Mouse (Mus musculus) large intestine, adult 2 months (tissue): Measurements from ENCODE around the gene Cldn7. TPM values are rescaled to one million over a fixed set of nuclear protein-coding genes. Genes with fewer than 3 reads are reported as not detected.

Experiments used
- DNase-seq: peaks from one replicate; pipeline ENCODE4 v3.0.0-alpha.2; 2012; ENCODE audit warnings: low read depth, low spot score
- WGBS: fragments of 180-500 bp; shearing (Covaris S2); methylation state at CpG from one replicate; pipeline ENCODE4 v1.1.7; 2018; 5-methylcytosine and 5-hydroxymethylcytosine counted together
- polyA plus RNA-seq: library from polyadenylated mRNA; depleted of rRNA; stranded (reverse); fragments of >200 nt; gene quantifications from 2 replicates; pipeline ENCODE4 v1.2.3, GENCODE M21; 2012

Cldn7 gene
- polyA plus RNA-seq, 1 experiment, result 1,643 TPM

- DNase-seq, result no peak
- 68% methylated on average over 8 of the region's 8 CpGs for WGBS
Observed at GRCm38 (mm10) chr11:69931769-69932168, 32.8 kb upstream of the Cldn7 start.

- no peak for DNase-seq
- WGBS, result 46% methylated on average over 3 of the region's 3 CpGs
Observed at GRCm38 (mm10) chr11:69932254-69932653, 32.3 kb upstream of the Cldn7 start.

- WGBS, result 48% methylated on average over 4 of the region's 4 CpGs
- no peak for DNase-seq
Observed at GRCm38 (mm10) chr11:69933066-69933465, 31.5 kb upstream of the Cldn7 start.

GRCm38 (mm10) chr11:69934169-69934568 lies 30.4 kb upstream of the Cldn7 start:
- 2% methylated on average over 18 of the region's 18 CpGs for WGBS
- no peak for DNase-seq

GRCm38 (mm10) chr11:69934681-69935080 lies 29.9 kb upstream of the Cldn7 start:
- 13% methylated on average over 6 of the region's 6 CpGs for WGBS
- DNase-seq, result no peak

- 2% methylated on average over 60 of the region's 62 CpGs for WGBS
- DNase-seq, result no peak
Observed at GRCm38 (mm10) chr11:69935137-69935879, 29.3 kb upstream of the Cldn7 start, which contains the start of gene Ybx2. Gene Ybx2, plus strand, starts transcription at chr11:69935796.

- WGBS, result under 1% methylated on average over 30 of the region's 30 CpGs
- no peak for DNase-seq
Observed at GRCm38 (mm10) chr11:69936156-69936555, 28.4 kb upstream of the Cldn7 start.

- WGBS, result 12% methylated on average over 9 of the region's 9 CpGs
- DNase-seq, result no peak
Observed at GRCm38 (mm10) chr11:69936714-69937347, 27.7 kb upstream of the Cldn7 start.

GRCm38 (mm10) chr11:69937385-69937784 lies 27.2 kb upstream of the Cldn7 start:
- WGBS, result 19% methylated on average over 4 of the region's 4 CpGs
- DNase-seq, result no peak

- DNase-seq, result no peak
- 59% methylated on average over 5 of the region's 5 CpGs for WGBS
Observed at GRCm38 (mm10) chr11:69937834-69938233, 26.7 kb upstream of the Cldn7 start.

GRCm38 (mm10) chr11:69938401-69938979 lies 26.1 kb upstream of the Cldn7 start:
- DNase-seq, result no peak
- WGBS, result 43% methylated on average over 9 of the region's 9 CpGs

- WGBS, result 67% methylated on average over 5 of the region's 5 CpGs
- DNase-seq, result no peak
Observed at GRCm38 (mm10) chr11:69939181-69939580, 25.4 kb upstream of the Cldn7 start.

GRCm38 (mm10) chr11:69939731-69940130 lies 24.8 kb upstream of the Cldn7 start:
- 94% methylated on average over 17 of the region's 17 CpGs for WGBS

GRCm38 (mm10) chr11:69940962-69941361 lies 23.6 kb upstream of the Cldn7 start:
- WGBS, result 91% methylated on average over 4 of the region's 4 CpGs
- DNase-seq, result no peak

More at GRCm38 (mm10) chr11:69939731-69940130, 24.8 kb upstream of the Cldn7 start:
- DNase-seq, result no peak

GRCm38 (mm10) chr11:69945216-69945615 lies 19.4 kb upstream of the Cldn7 start:
- WGBS, result 73% methylated on average over 13 of the region's 13 CpGs

GRCm38 (mm10) chr11:69945997-69946891 lies 18.3 kb upstream of the Cldn7 start:
- 81% methylated on average over 18 of the region's 18 CpGs for WGBS
- no peak for DNase-seq

More at GRCm38 (mm10) chr11:69945216-69945615, 19.4 kb upstream of the Cldn7 start:
- no peak for DNase-seq

GRCm38 (mm10) chr11:69947337-69948065 lies 17.1 kb upstream of the Cldn7 start:
- DNase-seq, result no peak
- WGBS, result 17% methylated on average over 29 of the region's 29 CpGs

GRCm38 (mm10) chr11:69948066-69948762 lies 16.4 kb upstream of the Cldn7 start, which contains the start of gene Slc2a4:
Gene Slc2a4, minus strand, starts transcription at chr11:69948188.
- WGBS, result under 1% methylated on average over 34 of the region's 34 CpGs
- no peak for DNase-seq
